Mouse (Mus musculus): ENCODE results near the gene Gm3043. TPM values are rescaled to one million over a fixed set of nuclear protein-coding genes. Genes with fewer than 3 reads are reported as not detected.

The Gm3043 gene
- total RNA-seq (2023) = not detected in 2 replicates

DNA sequence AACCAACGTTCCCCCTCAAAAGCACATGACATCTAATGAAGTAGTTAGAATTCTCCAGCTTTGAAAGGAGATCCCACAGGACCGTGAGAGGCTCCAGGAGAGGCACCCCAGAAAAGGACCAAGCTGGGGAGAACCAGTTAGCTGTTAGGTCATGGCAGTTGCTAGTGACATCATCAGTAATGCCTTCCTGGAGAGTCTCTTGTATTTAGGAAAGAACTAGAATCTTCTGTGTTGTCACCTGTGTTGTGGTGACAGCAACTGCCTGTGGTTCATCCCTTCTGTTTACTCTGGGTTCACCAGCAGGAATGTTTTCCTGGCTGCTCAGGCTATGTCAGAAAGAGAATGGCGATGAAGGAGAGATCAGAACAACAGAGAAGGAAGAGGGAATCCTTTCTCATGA, at the start of gene Gm3043:
Gene Gm3043 (plus strand): TSS at position 301 of the 400 bp plus-strand sequence.

DNA sequence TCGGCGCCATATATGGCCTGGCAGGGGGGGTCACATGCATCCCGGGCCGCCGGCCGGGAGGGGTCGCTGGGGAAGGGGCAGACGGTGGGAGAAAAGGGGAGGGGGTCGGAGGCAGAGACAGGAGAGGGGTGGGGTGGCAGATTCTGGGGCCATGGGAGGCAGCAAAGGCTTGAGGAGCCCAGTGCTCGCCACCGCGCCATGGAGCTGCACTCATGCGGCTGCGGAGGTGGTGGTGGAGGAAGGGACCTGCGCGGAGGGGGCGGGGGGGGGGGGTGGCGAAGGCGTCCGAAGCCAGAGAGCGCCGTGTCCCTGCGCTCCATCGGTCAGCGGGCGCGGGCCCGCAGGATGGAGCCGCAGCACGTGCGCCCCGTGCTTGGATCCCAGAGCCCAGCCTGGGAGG, 36.9 kb upstream of the Gm3043 start, which contains the start of gene Gm3020:
Gene Gm3020 (plus strand): TSS at position 301 of the 400 bp plus-strand sequence.

Other genes starting within 250 kb of the Gm3043 start
- not detected in 2 replicates for gene Gm10408, start 239.4 kb upstream of the Gm3043 start, total RNA-seq (2023)
- gene Gm3012, start 54.3 kb upstream of the Gm3043 start, total RNA-seq (2023) = not detected in 2 replicates
- gene Gm3020, start 36.8 kb upstream of the Gm3043 start, total RNA-seq (2023) = not detected in 2 replicates
- not detected in 2 replicates for gene Gm3002, start 121.3 kb downstream of the Gm3043 start, total RNA-seq (2023)
- gene Gm3033, start 157.5 kb downstream of the Gm3043 start, total RNA-seq (2023) = not detected in 2 replicates
- not detected in 2 replicates for gene Gm2916, start 195.4 kb downstream of the Gm3043 start, total RNA-seq (2023)
- gene Gm3029, start 243.0 kb downstream of the Gm3043 start, total RNA-seq (2023) = not detected in 2 replicates

All from neutrophil, adult 65 days (primary cell).